Mouse (Mus musculus) heart, embryonic 11.5 days (tissue): Measurements from ENCODE around the gene Omt2a. TPM values are rescaled to one million over a fixed set of nuclear protein-coding genes. Genes with fewer than 3 reads are reported as not detected.

ENCODE experiments used
- ATAC-seq: fragments of 200-750 bp; cut with Nextera tagmentation; replicated peaks from 2 replicates; pipeline ENCODE4 v1.8.0; 2017; ENCODE audit warnings: moderate library complexity; ENCODE audit not compliant: insufficient number of reproducible peaks, low FRiP score, low TSS enrichment
- H3K27ac ChIP-seq: fragments of 300-500 bp; sonication (generic); 2 replicates; pipeline ENCODE4 v1.5.1; 2014; ENCODE audit warnings: mild to moderate bottlenecking, low read depth, low read length
- H3K27me3 ChIP-seq: fragments of 300-500 bp; sonication (generic); 2 replicates; pipeline ENCODE4 v1.6.1; 2014; ENCODE audit warnings: mild to moderate bottlenecking, low read length, mixed read lengths; ENCODE audit not compliant: control insufficient read depth, insufficient read depth
- H3K36me3 ChIP-seq: fragments of 300-500 bp; sonication (generic); 2 replicates; pipeline ENCODE4 v1.6.1; 2014; ENCODE audit warnings: mild to moderate bottlenecking, low read length, moderate library complexity, mixed read lengths; ENCODE audit not compliant: control insufficient read depth, insufficient read depth
- H3K4me1 ChIP-seq: fragments of 300-500 bp; sonication (generic); 2 replicates; pipeline ENCODE4 v1.6.1; 2014; ENCODE audit warnings: low read length; ENCODE audit not compliant: control insufficient read depth, insufficient read depth
- H3K4me2 ChIP-seq: fragments of 300-500 bp; sonication (generic); 2 replicates; pipeline ENCODE4 v1.6.1; 2014; ENCODE audit warnings: mild to moderate bottlenecking, moderate library complexity
- H3K4me3 ChIP-seq: fragments of 300-500 bp; sonication (generic); 2 replicates; pipeline ENCODE4 v1.5.1; 2014; ENCODE audit warnings: low read depth, low read length
- H3K9ac ChIP-seq: fragments of 300-500 bp; sonication (generic); 2 replicates; pipeline ENCODE4 v1.6.1; 2014; ENCODE audit warnings: mild to moderate bottlenecking, low read depth, low read length, moderate library complexity
- H3K9me3 ChIP-seq: fragments of 300-500 bp; sonication (generic); replicated peaks from 2 replicates; pipeline ENCODE4 v1.6.1; 2016; ENCODE audit warnings: low read length; ENCODE audit not compliant: control insufficient read depth
- WGBS: fragments of 180-500 bp; shearing (Covaris S2); extraction: QIAGEN DNeasy Blood & Tissue Kit; methylation state at CpG from one replicate; pipeline ENCODE4 v1.1.7; 2014; ENCODE audit not compliant: insufficient replicate concordance; 5-methylcytosine and 5-hydroxymethylcytosine counted together
- polyA plus RNA-seq: library from polyadenylated mRNA; unstranded; fragments of >200 nt; fragmentation: Nextera tagmentation; extraction: Ambion mirVana; gene quantifications from 2 replicates; pipeline ENCODE4 v1.2.1, GENCODE M21; 2014

Omt2a gene
- not detected in 2 replicates for polyA plus RNA-seq

DNA sequence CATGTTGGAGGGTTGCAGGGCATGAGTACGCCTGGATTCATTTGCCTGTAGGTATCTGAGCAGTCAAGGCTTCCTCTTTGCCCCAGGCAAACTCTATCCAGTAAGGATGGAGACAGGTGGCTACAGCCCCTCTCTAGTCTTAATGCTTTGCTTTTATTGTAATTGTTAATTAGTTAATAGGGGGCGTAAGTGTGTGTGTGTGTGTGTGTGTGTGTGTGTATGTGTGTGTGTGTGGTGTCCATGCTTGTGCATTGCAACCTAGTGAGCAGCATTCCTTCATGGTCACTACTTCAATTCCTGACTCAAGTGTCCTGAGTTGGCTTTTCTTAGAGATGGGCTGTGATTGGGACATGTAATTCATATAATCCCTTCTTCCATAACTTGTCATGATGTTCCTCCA, at the start of gene Omt2a:
Omt2a (minus strand) TSS at position 101 of the 400 bp plus-strand sequence.
- no peak within 1 kb of the TSS for H3K27ac ChIP-seq
- no peaks in the 10 kb centered on the region for H3K4me1 ChIP-seq
- no peak within 1 kb of the TSS for H3K4me2 ChIP-seq
- no peak within 1 kb of the TSS for H3K4me3 ChIP-seq
- WGBS = 66% methylated on average over 2 of the region's 2 CpGs
- ATAC-seq = no peak
- H3K9me3 ChIP-seq = no peaks in the 10 kb centered on the region
- H3K9ac ChIP-seq = no peak within 1 kb of the TSS
- no peaks in the 10 kb centered on the region for H3K36me3 ChIP-seq
- H3K27me3 ChIP-seq = no peaks in the 10 kb centered on the region

DNA sequence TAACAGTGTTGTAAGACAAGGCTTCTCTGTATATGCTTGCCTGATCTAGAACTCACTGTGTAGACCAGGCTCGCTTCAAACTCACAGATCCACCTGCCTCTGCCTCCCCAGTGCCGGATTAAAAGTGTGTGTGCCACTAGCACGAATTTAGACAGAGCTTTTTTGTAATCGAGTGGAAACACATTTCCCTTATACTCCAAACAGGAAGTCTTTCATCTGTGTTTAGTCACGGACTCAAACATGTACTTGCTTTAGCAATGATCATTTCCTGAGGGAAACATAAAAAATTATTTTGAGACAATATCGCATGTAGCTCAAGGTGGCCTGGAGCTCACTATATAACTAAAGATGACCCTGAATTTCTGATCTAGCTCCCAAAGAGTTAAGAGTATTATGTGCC, 48.8 kb upstream of the Omt2a start:
- WGBS = 68% methylated on average over 6 of the region's 6 CpGs
- Histone ChIP-seq H3K4me2 (no peak overlapping the region), H3K27me3 (no peaks in the 10 kb centered on the region), H3K9me3 (no peaks in the 10 kb centered on the region), H3K9ac (no peak overlapping the region), H3K36me3 (no peaks in the 10 kb centered on the region), H3K4me1 (no peaks in the 10 kb centered on the region), H3K4me3 (no peak overlapping the region), H3K27ac (no peak overlapping the region)
- no peak for ATAC-seq

DNA sequence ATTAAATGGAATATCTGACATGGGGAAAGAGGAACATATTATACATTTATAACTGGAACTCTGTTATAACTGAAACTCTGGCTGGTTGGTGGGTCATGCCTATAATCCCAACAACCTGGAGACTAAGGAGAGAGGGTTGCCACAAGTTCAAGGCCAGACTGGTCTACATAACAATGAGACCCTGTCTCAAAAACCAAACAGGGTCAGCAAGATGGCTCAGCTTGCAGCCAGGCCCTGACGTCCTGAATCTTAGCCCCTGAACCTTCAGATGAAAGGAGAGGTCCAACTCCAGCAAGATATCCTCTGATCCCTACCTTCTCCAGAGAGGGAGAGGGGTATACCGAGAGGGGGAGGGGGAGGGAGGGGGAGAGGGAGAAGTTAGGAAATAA, 45.9 kb upstream of the Omt2a start:
- Histone ChIP-seq H3K4me3 (no peak overlapping the region), H3K4me1 (no peaks in the 10 kb centered on the region), H3K9ac (no peak overlapping the region), H3K36me3 (no peaks in the 10 kb centered on the region), H3K4me2 (no peak overlapping the region), H3K9me3 (no peaks in the 10 kb centered on the region), H3K27ac (no peak overlapping the region), H3K27me3 (no peaks in the 10 kb centered on the region)
- WGBS = 31% methylated on average over 2 of the region's 2 CpGs
- no peak for ATAC-seq

DNA sequence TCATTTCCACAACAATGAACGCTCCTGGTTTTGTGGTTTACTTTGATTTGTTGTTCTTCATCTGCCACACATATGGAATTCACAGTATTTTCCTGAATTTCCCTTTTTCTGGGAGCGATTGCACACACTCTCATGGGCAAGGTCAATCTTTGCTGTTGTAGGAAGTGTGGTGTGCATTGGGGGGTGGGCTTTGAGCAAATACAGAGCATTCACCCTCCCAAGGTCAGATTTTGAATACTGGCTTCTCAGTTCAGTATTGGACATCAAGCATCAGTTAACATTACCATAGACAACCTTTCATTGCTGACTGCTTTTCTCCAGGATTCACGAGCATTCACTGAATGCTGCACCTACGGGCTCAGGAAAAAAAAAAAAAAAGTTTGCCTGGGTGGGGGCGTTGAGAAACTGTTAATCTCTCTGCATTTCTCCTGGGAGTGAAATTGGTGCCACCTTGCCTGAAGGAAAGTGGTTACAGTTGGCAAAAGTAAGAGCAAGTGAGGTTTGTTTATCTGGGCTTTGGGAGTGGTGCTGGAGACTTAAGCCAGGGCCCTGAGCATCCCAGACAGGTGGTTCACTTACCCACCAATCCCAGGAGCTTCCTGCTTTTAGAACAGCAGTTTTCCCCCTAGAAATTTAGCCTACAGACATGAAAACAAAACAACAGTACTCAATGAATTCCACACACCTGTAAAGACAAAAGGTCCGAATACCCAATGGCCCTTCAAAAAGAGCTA, 45.3 kb upstream of the Omt2a start:
- H3K27ac ChIP-seq = no peak overlapping the region
- no peaks in the 10 kb centered on the region for H3K9me3 ChIP-seq
- WGBS = 67% methylated on average over 6 of the region's 6 CpGs
- ATAC-seq = no peak
- H3K9ac ChIP-seq = no peak overlapping the region
- H3K4me3 ChIP-seq = no peak overlapping the region
- no peaks in the 10 kb centered on the region for H3K27me3 ChIP-seq
- H3K4me1 ChIP-seq = no peaks in the 10 kb centered on the region
- no peaks in the 10 kb centered on the region for H3K36me3 ChIP-seq
- no peak overlapping the region for H3K4me2 ChIP-seq

DNA sequence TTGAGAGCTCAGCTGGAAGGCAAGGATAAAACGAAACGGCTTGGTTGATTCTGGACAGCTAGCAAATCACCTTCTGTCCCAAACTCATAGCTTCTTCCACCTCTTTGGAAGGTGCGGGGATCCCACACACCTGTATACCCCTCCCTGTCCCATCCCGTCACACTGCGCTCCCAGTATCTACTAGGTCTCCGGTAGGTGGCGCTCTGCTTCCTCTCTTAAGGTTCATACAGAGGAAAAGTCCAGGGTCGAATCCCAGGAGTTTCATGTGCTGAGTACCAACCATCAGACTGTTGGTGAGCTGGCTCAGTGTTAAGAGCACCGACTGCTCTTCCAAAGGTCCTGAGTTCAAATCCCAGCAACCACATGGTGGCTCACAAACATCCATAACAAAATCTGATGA, 43.5 kb upstream of the Omt2a start:
- 15% methylated on average over 9 of the region's 9 CpGs for WGBS
- Histone ChIP-seq H3K9ac (no peak overlapping the region), H3K9me3 (no peaks in the 10 kb centered on the region), H3K4me3 (no peak overlapping the region), H3K36me3 (no peaks in the 10 kb centered on the region), H3K4me1 (no peaks in the 10 kb centered on the region), H3K4me2 (no peak overlapping the region), H3K27me3 (no peaks in the 10 kb centered on the region), H3K27ac (no peak overlapping the region)
- no peak for ATAC-seq

DNA sequence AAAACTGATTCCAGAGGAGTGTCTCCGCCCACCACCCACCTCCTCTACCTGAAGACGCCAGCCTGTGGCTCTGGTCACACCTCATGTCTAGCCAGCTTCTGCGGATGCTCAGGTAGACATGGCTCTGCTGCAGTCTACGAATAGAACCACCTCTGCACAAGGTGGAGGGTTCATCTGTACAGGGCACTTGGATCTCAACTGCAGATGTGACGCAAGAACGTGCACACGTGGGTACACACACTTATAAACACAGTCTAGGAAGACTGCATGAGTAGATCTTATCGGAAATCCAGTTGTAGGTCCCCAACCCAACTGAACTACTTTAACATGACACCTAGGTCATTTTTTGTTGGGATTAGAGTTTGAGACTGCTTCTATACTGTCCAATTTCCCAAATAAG, 41.0 kb upstream of the Omt2a start, which contains the start of gene Gsta2:
Gsta2 (minus strand) TSS at position 178 of the 400 bp plus-strand sequence.
- no peak for ATAC-seq
- H3K27ac ChIP-seq = no peak within 1 kb of the TSS
- no peak within 1 kb of the TSS for H3K4me3 ChIP-seq
- H3K27me3 ChIP-seq = no peaks in the 10 kb centered on the region
- no peaks in the 10 kb centered on the region for H3K4me1 ChIP-seq
- H3K9ac ChIP-seq = no peak within 1 kb of the TSS
- H3K4me2 ChIP-seq = no peak within 1 kb of the TSS
- no peaks in the 10 kb centered on the region for H3K9me3 ChIP-seq
- no peaks in the 10 kb centered on the region for H3K36me3 ChIP-seq
- WGBS = 79% methylated on average over 8 of the region's 8 CpGs

DNA sequence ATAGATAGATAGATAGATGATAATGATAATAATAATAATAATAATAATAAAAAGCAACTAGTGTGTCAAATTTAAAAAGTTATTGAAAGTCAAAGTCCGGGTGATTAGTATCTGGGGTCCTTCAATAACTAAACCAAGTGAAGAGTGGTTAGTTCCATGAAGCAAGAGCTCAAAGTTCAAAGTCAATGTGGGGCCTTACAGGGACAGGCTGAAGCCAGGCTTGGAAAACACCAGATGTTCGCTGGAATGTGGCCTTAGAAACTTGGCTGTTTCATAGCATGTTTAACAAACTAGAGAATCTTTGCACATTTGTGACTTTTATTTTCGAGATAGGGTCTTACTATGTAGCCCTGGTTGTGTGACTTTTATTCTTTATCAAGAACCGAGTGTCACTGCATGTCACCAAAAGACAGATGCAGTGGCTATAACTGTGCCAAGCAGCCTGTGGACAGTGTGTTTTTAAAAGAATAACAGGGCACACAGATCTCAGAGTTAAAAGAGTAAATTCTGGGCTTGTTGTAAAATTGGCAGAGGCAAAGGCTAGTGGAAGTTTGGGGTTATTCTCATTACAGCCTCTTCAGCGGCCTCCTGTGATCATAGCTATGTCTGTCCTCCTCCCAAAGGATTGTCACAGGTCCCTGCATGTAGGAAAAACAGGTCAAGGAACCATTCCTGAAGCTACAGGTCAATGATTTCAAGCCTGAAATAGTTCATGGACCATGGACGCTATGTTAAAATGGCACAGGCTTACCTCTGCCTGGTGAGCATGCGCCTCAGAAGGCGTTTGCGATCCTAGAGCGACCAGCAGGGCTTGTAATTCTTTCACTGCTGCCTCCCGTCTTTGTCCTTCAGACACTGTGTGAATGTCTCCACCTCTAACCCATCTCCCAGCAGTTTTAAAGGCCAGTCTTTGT, 40.3 kb upstream of the Omt2a start:
- Histone ChIP-seq H3K9me3 (no peaks in the 10 kb centered on the region), H3K4me2 (no peak overlapping the region), H3K4me3 (no peak overlapping the region), H3K4me1 (no peaks in the 10 kb centered on the region), H3K27ac (no peak overlapping the region), H3K9ac (no peak overlapping the region), H3K27me3 (no peaks in the 10 kb centered on the region), H3K36me3 (no peaks in the 10 kb centered on the region)
- WGBS = 75% methylated on average over 11 of the region's 11 CpGs
- no peak for ATAC-seq

DNA sequence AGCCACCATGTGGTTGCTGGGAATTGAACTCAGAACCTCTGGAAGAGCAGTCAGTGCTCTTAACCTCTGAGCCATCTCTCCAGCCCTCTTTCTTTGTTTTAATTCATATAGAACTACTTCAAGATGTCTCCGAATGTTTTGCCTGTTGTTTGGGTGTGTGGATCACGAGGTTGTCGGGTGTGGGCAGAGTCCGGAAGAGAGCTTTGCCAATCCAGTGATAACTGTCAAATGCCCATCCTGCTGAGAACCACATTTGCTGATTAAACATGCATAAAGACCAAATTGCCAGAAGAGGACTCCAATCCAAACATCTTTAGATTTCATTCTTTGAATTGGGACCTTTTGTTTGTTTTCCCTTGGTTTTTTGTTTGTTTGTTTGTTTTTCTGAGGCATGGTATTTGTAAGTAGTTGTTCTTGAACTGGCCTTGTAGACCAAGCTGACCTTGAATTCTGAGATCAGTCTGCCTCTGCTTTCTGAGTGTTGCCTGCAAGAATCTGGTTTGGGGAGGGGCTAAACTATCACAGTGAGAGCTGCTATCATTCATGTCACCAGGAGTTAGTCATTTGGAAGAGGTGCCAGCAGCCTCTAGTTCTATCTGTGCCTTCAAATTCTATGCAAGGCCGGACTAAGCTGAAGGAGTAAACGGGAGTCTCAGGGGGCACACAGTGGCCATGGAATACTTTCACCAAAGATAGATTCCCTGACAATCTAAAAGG, 37.1 kb upstream of the Omt2a start:
- Histone ChIP-seq H3K9me3 (no peaks in the 10 kb centered on the region), H3K4me2 (no peak overlapping the region), H3K4me1 (no peaks in the 10 kb centered on the region), H3K9ac (no peak overlapping the region), H3K36me3 (no peaks in the 10 kb centered on the region), H3K27me3 (no peaks in the 10 kb centered on the region), H3K27ac (no peak overlapping the region), H3K4me3 (no peak overlapping the region)
- ATAC-seq = no peak
- 72% methylated on average over 6 of the region's 6 CpGs for WGBS
